Mouse (Mus musculus): ENCODE measurements around the gene Tceanc2. TPM values are rescaled to one million over a fixed set of nuclear protein-coding genes. Genes with fewer than 3 reads are reported as not detected.

Gene Tceanc2
- polyA plus RNA-seq, 1 experiment from 2014 or later: 12.7 TPM

- Histone ChIP-seq H3K27me3 (no peaks in the 10 kb centered on the region), H3K36me3 (peaks cover 37% of the 10 kb centered on the region), H3K4me2 (no peak overlapping the region), H3K4me1 (replicated peaks) (peaks cover 23% of the 10 kb centered on the region), H3K9me3 (replicated peaks) (no peaks in the 10 kb centered on the region), H3K27ac (no peak overlapping the region), H3K4me3 (replicated peaks) (no peak overlapping the region), H3K9ac (no peak overlapping the region)
- DNase-seq (no peak), ATAC-seq (ENCODE audit: low read depth) (no peak)
- 72% methylated on average over 2 of the region's 2 CpGs for WGBS (ENCODE audit: insufficient replicate concordance)
Observed at GRCm38 (mm10) chr4:107207016-107207415, 28.1 kb upstream of the Tceanc2 start.

- 68% methylated on average over 7 of the region's 7 CpGs for WGBS (ENCODE audit: insufficient replicate concordance)
Observed at GRCm38 (mm10) chr4:107203001-107203400, 24.1 kb upstream of the Tceanc2 start.

GRCm38 (mm10) chr4:107201779-107202178 is 22.9 kb upstream of the Tceanc2 start:
- peaks cover 85% of the 10 kb centered on the region for H3K36me3 ChIP-seq

More at GRCm38 (mm10) chr4:107203001-107203400, 24.1 kb upstream of the Tceanc2 start:
- H3K9ac ChIP-seq: no peak overlapping the region
- 0 out of 2 replicates have a peak, but pooled peaks cover 6% of the 10 kb centered on the region for H3K4me1 ChIP-seq (replicated peaks)
- no peak overlapping the region for H3K4me3 ChIP-seq (replicated peaks)
- no peaks in the 10 kb centered on the region for H3K9me3 ChIP-seq (replicated peaks)
- peaks cover 75% of the 10 kb centered on the region for H3K36me3 ChIP-seq
- H3K4me2 ChIP-seq: no peak overlapping the region
- ATAC-seq (ENCODE audit: low read depth) (no peak), DNase-seq (no peak)
- H3K27me3 ChIP-seq: no peaks in the 10 kb centered on the region
- no peak overlapping the region for H3K27ac ChIP-seq

GRCm38 (mm10) chr4:107198072-107198471 is 19.2 kb upstream of the Tceanc2 start:
- ATAC-seq (ENCODE audit: low read depth): no peak
- no peak overlapping the region for H3K4me2 ChIP-seq
- H3K4me3 ChIP-seq (replicated peaks): no peak overlapping the region
- H3K4me1 ChIP-seq (replicated peaks): no peaks in the 10 kb centered on the region
- H3K9me3 ChIP-seq (replicated peaks): no peaks in the 10 kb centered on the region
- H3K27me3 ChIP-seq: no peaks in the 10 kb centered on the region
- H3K27ac ChIP-seq: no peak overlapping the region
- WGBS (ENCODE audit: insufficient replicate concordance): 94% methylated on average over 5 of the region's 5 CpGs
- no peak for DNase-seq
- no peak overlapping the region for H3K9ac ChIP-seq
- H3K36me3 ChIP-seq: peaks cover 89% of the 10 kb centered on the region

More at GRCm38 (mm10) chr4:107201779-107202178, 22.9 kb upstream of the Tceanc2 start:
- Histone ChIP-seq H3K4me2 (no peak overlapping the region), H3K9me3 (replicated peaks) (no peaks in the 10 kb centered on the region), H3K4me1 (replicated peaks) (0 out of 2 replicates have a peak, but pooled peaks cover 6% of the 10 kb centered on the region), H3K27ac (no peak overlapping the region), H3K27me3 (no peaks in the 10 kb centered on the region), H3K9ac (no peak overlapping the region), H3K4me3 (replicated peaks) (no peak overlapping the region)
- WGBS (ENCODE audit: insufficient replicate concordance): 87% methylated on average over 3 of the region's 3 CpGs
- ATAC-seq (ENCODE audit: low read depth): no peak
- no peak for DNase-seq

GRCm38 (mm10) chr4:107196454-107196853 is 17.5 kb upstream of the Tceanc2 start:
- ATAC-seq (ENCODE audit: low read depth) (no peak), DNase-seq (no peak)
- Histone ChIP-seq H3K27ac (no peak overlapping the region), H3K4me3 (replicated peaks) (no peak overlapping the region), H3K4me2 (no peak overlapping the region), H3K9me3 (replicated peaks) (no peaks in the 10 kb centered on the region), H3K4me1 (replicated peaks) (no peaks in the 10 kb centered on the region), H3K9ac (no peak overlapping the region), H3K27me3 (no peaks in the 10 kb centered on the region), H3K36me3 (peaks cover 85% of the 10 kb centered on the region)
- 93% methylated on average over 2 of the region's 2 CpGs for WGBS (ENCODE audit: insufficient replicate concordance)

DNA sequence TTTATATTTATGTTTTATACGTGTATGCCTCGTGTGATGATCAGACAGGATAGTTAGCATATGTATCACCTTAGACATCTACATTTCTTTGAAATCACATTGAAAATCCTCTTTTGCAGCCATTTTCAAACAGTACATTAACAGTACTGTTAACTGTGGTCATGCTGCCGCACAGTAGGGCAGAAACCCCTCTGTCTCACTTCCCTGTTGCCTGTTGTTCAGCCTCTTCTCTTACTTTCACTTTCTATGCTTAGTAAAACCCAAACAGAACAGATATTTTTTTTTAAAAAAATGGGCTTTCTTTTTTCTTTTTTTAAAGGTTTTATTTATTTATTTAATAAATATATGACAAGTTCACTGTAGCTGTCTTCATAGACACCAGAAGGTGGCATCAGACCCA is 14.9 kb upstream of the Tceanc2 start:
- H3K9me3 ChIP-seq (replicated peaks): no peaks in the 10 kb centered on the region
- no peak overlapping the region for H3K27ac ChIP-seq
- H3K27me3 ChIP-seq: no peaks in the 10 kb centered on the region
- no peak overlapping the region for H3K9ac ChIP-seq
- no peak overlapping the region for H3K4me3 ChIP-seq (replicated peaks)
- H3K36me3 ChIP-seq: peaks cover 82% of the 10 kb centered on the region
- H3K4me2 ChIP-seq: no peak overlapping the region
- DNase-seq (no peak), ATAC-seq (ENCODE audit: low read depth) (no peak)
- 89% methylated on average over 3 of the region's 3 CpGs for WGBS (ENCODE audit: insufficient replicate concordance)
- no peaks in the 10 kb centered on the region for H3K4me1 ChIP-seq (replicated peaks)

DNA sequence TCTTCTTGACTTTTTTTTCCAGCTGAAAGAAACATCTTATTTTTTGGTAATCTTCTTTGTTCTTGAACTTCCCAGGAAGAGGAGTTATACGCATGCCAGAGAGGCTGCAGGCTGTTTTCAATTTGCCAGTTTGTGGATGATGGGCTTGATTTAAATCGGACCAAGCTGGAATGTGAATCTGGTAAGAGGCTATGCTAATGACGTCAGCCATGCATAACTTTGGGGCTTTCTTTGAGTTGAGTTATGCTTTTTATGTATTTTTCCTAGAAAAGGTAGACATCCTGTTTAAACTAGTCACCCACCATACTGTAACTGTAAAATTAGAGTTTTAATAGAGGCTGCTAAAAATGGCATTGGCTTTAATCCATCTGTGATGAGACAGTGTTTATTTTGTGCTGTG is 6.8 kb upstream of the Tceanc2 start:
- Histone ChIP-seq H3K36me3 (peaks cover 49% of the 10 kb centered on the region), H3K9ac (no peak overlapping the region), H3K27me3 (no peaks in the 10 kb centered on the region), H3K4me2 (no peak overlapping the region), H3K9me3 (replicated peaks) (no peaks in the 10 kb centered on the region), H3K27ac (no peak overlapping the region), H3K4me1 (replicated peaks) (peaks cover 30% of the 10 kb centered on the region), H3K4me3 (replicated peaks) (no peak overlapping the region)
- DNase-seq (no peak), ATAC-seq (ENCODE audit: low read depth) (no peak)
- WGBS (ENCODE audit: insufficient replicate concordance): 89% methylated on average over 3 of the region's 3 CpGs

GRCm38 (mm10) chr4:107183203-107183602 is 4.3 kb upstream of the Tceanc2 start:
- H3K4me3 ChIP-seq (replicated peaks): no peak overlapping the region
- DNase-seq (no peak), ATAC-seq (ENCODE audit: low read depth) (no peak)
- H3K4me2 ChIP-seq: peak overlapping the region; percentile 32
- H3K9me3 ChIP-seq (replicated peaks): no peaks in the 10 kb centered on the region
- H3K27me3 ChIP-seq: no peaks in the 10 kb centered on the region
- peak overlapping the region; percentile 26; the same call in 1 of the 2 replicates for H3K9ac ChIP-seq
- H3K36me3 ChIP-seq: peaks cover 26% of the 10 kb centered on the region
- H3K4me1 ChIP-seq (replicated peaks): peaks cover 43% of the 10 kb centered on the region
- peak overlapping the region; percentile 85 for H3K27ac ChIP-seq
- 43% methylated on average over 4 of the region's 4 CpGs for WGBS (ENCODE audit: insufficient replicate concordance)

GRCm38 (mm10) chr4:107182796-107183195 is 3.9 kb upstream of the Tceanc2 start:
- H3K36me3 ChIP-seq: peaks cover 22% of the 10 kb centered on the region
- peak overlapping the region; percentile 26; the same call in 1 of the 2 replicates for H3K9ac ChIP-seq
- H3K9me3 ChIP-seq (replicated peaks): no peaks in the 10 kb centered on the region
- H3K4me2 ChIP-seq: peak overlapping the region; percentile 32
- no peak overlapping the region for H3K4me3 ChIP-seq (replicated peaks)
- 0 out of 2 replicates have a peak, but pooled peaks have one; percentile 5 for ATAC-seq (ENCODE audit: low read depth)
- DNase-seq: peak; percentile 36
- peaks cover 43% of the 10 kb centered on the region for H3K4me1 ChIP-seq (replicated peaks)
- 25% methylated on average over 2 of the region's 2 CpGs for WGBS (ENCODE audit: insufficient replicate concordance)
- H3K27me3 ChIP-seq: no peaks in the 10 kb centered on the region
- peak overlapping the region; percentile 85 for H3K27ac ChIP-seq

DNA sequence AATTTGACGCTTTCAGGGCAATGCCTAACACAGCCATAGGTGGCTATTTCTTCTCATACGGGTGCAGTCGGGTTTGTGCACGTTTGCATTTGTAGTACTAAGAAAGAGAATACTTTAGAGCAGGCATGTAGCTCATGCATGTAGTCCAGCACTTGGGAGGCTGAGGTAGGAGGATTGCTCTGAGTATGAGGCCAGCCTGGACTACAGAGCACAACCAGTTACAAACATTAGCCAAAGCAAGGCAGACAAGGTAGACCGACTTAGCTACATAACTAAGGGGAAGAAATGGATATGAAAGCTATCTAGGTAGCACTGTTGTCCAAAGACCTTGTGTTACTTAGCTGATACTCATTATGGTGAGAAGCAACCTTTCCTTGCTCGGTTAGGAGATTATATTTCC is 3.0 kb upstream of the Tceanc2 start:
- Histone ChIP-seq H3K9me3 (replicated peaks) (no peaks in the 10 kb centered on the region), H3K36me3 (peaks cover 13% of the 10 kb centered on the region), H3K27me3 (no peaks in the 10 kb centered on the region), H3K4me3 (replicated peaks) (peak overlapping the region; percentile 7; the same call in 1 of the 2 replicates), H3K9ac (no peak overlapping the region), H3K4me2 (peak overlapping the region; percentile 40), H3K27ac (peak overlapping the region; percentile 70), H3K4me1 (replicated peaks) (peaks cover 50% of the 10 kb centered on the region)
- WGBS (ENCODE audit: insufficient replicate concordance): 39% methylated on average over 6 of the region's 6 CpGs
- no peak for ATAC-seq (ENCODE audit: low read depth)
- DNase-seq: no peak

GRCm38 (mm10) chr4:107180746-107181145 is 1.8 kb upstream of the Tceanc2 start:
- peak overlapping the region; percentile 72 for H3K4me2 ChIP-seq
- peak overlapping the region; percentile 1; the same call in 1 of the 2 replicates for H3K4me3 ChIP-seq (replicated peaks)
- ATAC-seq (ENCODE audit: low read depth): no peak
- 0 out of 2 replicates have a peak overlapping the region, but pooled peaks have one; percentile 3 for H3K9ac ChIP-seq
- H3K4me1 ChIP-seq (replicated peaks): peaks cover 56% of the 10 kb centered on the region
- 0 out of 2 replicates have a peak, but pooled peaks cover 2% of the 10 kb centered on the region for H3K36me3 ChIP-seq
- no peaks in the 10 kb centered on the region for H3K9me3 ChIP-seq (replicated peaks)
- H3K27me3 ChIP-seq: no peaks in the 10 kb centered on the region
- DNase-seq: no peak
- H3K27ac ChIP-seq: 0 out of 2 replicates have a peak overlapping the region, but pooled peaks have one; percentile 92

- H3K36me3 ChIP-seq: peaks cover 9% of the 10 kb centered on the region; the same call in 1 of the 2 replicates
- H3K27ac ChIP-seq: peak overlapping the region; percentile 92
- H3K9me3 ChIP-seq (replicated peaks): no peaks in the 10 kb centered on the region
- ATAC-seq (ENCODE audit: low read depth): no peak
- peak overlapping the region; percentile 72 for H3K4me2 ChIP-seq
- WGBS (ENCODE audit: insufficient replicate concordance): 1% methylated on average over 8 of the region's 8 CpGs
- DNase-seq: no peak
- no peaks in the 10 kb centered on the region for H3K27me3 ChIP-seq
- peak overlapping the region; percentile 94 for H3K4me3 ChIP-seq (replicated peaks)
- H3K9ac ChIP-seq: peak overlapping the region; percentile 96
- peaks cover 56% of the 10 kb centered on the region for H3K4me1 ChIP-seq (replicated peaks)
Observed at GRCm38 (mm10) chr4:107179561-107179960, 645 bp upstream of the Tceanc2 start.

Measured in liver, embryonic 13.5 days (tissue).